Mouse (Mus musculus) R1 (cell line): Measurements from ENCODE around the gene Neo1.
A peak's percentile ranks its signal among the peaks of the same experiment; 100 is the strongest.

Source experiments
- DNase-seq: peaks from one replicate; pipeline ENCODE4 v3.0.0-alpha.2; 2018; ENCODE audit warnings: low read depth, low spot score

The Neo1 gene

DNA sequence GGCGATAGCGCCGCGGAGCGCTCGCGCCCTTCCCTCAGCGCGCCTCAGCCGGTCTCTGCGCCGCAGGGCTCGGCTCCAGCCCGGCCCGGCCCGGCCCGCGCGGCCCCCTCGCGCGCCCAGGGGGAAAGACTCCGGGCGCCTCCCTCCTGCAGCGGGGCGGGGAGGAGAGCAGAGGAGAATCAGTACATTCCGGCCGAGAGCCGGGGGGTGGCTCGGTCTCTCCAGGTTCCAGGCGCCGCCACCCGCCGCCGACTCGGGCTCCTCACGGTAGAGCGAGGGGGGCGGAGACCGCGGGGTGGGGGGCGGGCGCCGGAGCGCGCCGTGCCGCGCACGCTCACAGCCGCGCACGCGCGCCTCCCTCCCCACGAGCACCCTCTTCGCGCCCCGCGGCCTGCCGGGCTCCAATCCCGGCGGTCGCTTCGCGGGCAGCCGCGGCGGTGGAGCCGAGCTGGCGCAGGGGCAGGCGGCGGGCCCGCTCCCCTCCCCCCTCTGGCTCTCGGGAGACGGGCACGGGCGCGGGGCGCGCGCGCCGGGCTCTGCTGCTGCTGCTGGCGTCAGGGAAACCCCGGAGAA is at the start of gene Neo1:
TSS of gene Neo1 (minus strand) at position 283 of the 573 bp plus-strand sequence.
- peak; percentile 76 for DNase-seq

- DNase-seq, result no peak
These were observed 39.4 kb upstream of the Neo1 start for GRCm38 (mm10) chr9:59075632-59076031.

DNA sequence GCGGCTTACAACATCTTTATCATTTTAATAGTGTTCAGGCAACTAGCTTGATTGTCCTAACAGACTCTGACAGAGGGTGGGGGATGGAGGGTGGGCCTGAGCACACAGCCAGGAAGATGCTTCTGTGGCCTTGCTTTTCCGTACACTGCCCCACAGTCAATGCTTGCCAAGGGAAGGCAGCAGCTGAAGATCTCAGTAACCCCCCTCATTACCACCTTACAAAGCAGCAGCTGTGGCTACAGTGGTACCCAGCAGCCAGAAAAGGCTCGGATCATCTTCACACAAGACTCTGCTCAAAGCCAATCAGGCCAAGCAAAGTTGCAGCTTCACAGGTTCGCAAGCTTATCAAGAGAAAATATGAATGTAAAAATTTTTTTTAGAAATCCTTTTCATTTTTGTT is 37.6 kb upstream of the Neo1 start:
- no peak for DNase-seq

DNA sequence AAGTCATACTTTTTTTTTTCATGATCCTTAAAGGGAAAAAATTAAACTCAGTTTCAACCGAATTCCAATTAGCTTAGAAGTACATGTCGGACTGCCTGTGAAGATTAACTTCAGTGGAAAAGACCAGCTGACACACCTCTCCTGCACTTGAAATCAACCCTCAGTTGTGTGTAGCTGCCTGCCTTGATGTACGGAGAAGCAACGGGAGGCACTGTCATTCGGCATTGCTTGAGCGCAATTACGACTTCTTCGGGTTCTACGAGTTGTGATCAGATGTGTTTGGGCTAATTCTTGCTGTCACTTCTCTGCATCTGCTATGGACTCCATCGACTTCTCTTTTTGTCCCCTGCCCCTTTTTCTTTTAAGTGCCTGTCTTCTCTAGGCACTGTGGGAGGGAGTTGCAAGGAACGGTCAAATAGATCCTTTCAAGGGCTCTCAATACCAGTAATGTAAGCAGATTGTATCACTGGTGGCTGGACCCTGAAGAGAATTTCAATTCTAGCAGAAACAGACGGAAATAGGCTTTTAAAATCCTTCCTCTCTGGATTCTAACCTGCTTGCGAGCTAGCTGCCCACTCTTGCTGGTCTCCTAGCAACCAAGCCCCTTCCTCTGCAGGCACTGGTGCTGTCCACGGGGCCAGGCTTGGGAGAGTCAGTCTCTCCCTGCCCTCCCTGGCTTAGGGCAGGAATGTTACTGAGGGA is 36.0 kb upstream of the Neo1 start:
- DNase-seq, result peak; percentile 11

- DNase-seq, result no peak
These were observed 35.2 kb upstream of the Neo1 start for GRCm38 (mm10) chr9:59071220-59071977.

- no peak for DNase-seq
These were observed 34.0 kb upstream of the Neo1 start for GRCm38 (mm10) chr9:59070216-59070615.

DNA sequence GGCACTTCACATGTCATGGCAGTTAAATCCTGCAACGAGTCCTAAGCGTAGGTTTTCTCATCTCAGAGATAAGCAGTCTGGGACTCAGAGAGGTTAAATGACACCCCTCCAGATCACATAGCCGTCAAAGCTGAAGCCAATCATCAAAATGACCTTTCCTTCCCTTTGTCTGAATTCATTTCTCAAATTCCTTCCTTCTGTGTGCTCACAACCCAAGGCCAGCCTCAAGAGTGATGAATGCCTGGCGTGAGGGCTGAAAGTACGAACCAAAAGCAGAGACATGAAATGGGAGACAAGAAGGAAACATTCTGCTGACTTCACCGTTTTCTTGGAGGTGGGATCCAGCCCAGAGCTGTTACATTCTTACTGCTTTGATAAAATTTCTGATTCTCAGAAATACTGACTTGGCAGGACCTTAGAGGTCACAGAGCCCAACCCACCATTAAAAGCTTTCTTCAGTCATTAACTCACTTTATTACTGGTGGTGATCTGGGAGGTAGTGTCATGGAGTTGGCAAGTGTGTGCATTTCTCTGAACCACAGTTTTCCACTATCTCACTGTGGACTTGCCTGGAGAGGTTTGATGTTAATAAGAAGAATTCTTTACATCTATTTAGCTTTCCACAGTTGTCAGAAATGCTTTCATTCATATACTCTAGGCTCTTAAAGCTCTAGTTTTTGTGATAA is 29.5 kb upstream of the Neo1 start:
- no peak for DNase-seq

- no peak for DNase-seq
These were observed 26.2 kb upstream of the Neo1 start for GRCm38 (mm10) chr9:59062409-59062808.

- no peak for DNase-seq
These were observed 23.9 kb upstream of the Neo1 start for GRCm38 (mm10) chr9:59060026-59060605.

- no peak for DNase-seq
These were observed 22.9 kb upstream of the Neo1 start for GRCm38 (mm10) chr9:59059158-59059557.

DNA sequence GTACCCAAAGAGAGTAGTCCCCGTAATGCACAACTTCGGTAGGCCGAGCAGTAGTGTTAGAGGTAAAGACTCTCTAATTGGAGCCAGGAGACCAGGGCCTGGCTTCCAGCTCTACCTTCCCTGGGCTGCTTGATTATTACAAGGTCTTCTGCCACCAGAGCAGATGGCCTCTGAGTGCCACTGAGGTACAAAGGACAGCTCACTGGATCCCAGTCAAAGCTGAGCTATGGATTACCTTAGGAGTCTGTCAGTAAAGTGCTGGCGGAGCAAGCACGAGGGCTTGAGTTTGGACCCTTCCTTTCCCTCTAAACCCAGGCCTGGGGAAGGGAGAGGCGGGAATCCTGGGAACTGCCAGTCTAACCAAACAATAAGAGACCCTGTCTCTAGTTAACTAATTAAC is 21.8 kb upstream of the Neo1 start:
- no peak for DNase-seq

DNA sequence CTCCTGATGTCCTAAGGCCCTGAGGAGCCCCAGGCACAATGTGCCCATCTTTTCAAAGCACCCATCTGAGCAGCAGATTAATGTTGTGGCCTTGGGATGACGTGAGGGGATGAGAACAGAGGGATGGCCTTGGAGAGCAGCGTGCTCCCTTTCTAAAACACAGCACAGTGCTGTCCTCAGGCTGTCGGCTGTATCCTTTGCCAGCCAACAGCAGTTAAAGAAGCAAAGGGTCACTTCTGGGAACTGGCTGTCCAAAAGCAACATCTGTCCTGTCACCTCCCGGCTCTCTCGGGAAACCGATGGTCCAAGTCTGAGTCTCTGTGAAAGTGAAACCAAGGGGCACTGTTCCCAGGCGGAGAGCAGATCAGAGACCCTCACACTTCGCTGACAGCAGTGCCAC is 20.0 kb upstream of the Neo1 start:
- no peak for DNase-seq

DNA sequence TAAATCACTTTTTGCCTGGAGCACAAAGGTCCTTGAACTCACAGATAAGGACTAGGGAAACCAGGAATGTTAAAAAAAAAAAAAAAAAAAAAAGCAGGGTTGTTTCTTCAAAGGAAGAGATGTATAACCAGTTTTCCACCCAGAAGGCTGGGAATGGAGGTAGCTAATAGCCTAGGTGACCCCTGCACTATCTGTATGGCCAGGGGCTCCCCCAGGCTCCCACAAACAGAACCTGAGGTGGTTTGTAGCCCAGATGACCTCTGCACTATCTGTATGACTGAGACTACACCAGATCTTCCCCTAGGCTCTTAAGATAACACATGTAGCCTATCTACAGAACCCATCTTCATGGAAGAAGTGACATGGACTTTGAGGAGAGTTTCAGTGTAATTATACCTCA is 5.6 kb upstream of the Neo1 start:
- DNase-seq, result no peak

GRCm38 (mm10) chr9:59036732-59037341 is 596 bp upstream of the Neo1 start:
- peak; percentile 74 for DNase-seq

GRCm38 (mm10) chr9:59035342-59036158 is 691 bp downstream of the Neo1 start:
- peak; percentile 81 for DNase-seq

GRCm38 (mm10) chr9:59034836-59035235 is 1.4 kb downstream of the Neo1 start:
- peak; percentile 6 for DNase-seq

DNA sequence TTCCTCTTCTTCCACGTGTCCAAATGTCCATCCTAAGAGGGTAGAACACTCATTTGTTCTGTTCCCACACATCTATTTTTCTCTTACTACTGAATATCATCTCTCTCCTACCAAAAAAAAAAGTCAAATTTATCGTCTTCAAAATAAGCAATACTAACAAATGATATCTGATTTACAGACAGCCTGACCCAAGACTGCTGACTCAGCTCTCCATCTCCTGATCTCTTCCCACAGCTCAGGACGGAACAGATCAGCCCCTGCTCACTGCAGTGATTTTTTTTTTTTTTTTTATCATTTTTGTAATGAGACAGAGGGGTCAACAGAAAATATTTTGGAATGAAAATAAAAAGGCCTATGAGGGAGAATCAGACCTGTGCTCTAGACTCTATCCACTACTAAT is 2.7 kb downstream of the Neo1 start:
- DNase-seq, result no peak

- DNase-seq, result no peak
These were observed 11.9 kb downstream of the Neo1 start for GRCm38 (mm10) chr9:59024245-59024844.

DNA sequence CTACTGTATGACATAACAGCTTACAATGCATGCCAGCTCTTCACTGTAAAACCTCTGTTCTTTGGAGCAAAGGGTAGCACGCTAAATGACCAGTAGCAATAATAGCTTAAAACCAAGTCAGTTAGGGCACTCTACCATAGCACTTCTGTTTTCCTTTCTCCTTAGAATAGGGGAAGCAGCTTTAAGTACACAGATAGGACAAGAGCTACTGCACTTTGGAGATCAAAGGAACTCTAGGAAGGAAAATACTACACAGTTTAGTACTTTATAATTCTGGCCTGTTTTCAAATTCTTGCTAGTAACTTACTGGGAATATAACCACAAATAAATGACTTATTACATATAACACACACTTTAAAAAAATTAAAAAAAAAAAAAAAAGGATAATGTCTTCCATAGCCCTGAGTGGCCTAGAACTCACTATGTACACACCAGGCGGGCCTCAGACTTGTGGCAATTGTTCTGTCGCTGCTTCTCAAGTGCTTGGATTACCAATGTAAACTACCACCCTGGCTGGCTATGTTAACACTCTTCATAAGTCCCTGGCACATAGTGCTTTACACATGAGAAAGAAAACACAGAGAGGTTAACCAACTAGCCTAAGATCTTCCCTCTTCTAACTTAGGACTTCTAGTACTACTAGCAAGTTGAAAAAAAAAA is 20.1 kb downstream of the Neo1 start:
- DNase-seq, result no peak

- peak; percentile 64 for DNase-seq
These were observed 22.9 kb downstream of the Neo1 start for GRCm38 (mm10) chr9:59013365-59013764.
